Mouse (Mus musculus): ENCODE data around the gene Mpig6b.

GRCm38 (mm10) chr17:35045807-35046680, 19.9 kb downstream of the Mpig6b start:
- TF ChIP-seq POLR2A (IDR thresholded peaks at IDR 0.05; ENCODE audit: low read depth, low read length) (no peak), CTCF (conservative IDR thresholded peaks at IDR 0.05; ENCODE audit: insufficient read depth, insufficient read length, low read depth, low read length) (no peak)
